Mouse (Mus musculus) thymus, adult 2 months (tissue): Measurements from ENCODE around the gene Cavin1.

ENCODE experiments used
- CTCF ChIP-seq: fragments of 200-500 bp; IDR thresholded peaks from 2 replicates; pipeline ENCODE4 v1.5.1; 2012; ENCODE audit warnings: mild to moderate bottlenecking, control low read depth, low read length, moderate library complexity, borderline replicate concordance; ENCODE audit not compliant: control insufficient read depth, poor library complexity, insufficient read depth; ENCODE audit errors: extremely low read depth
- POLR2A ChIP-seq: fragments of 200-500 bp; IDR thresholded peaks from 2 replicates; pipeline ENCODE4 v1.6.1; 2012; ENCODE audit warnings: mild to moderate bottlenecking, low read length, control low read depth, moderate library complexity; ENCODE audit not compliant: control insufficient read depth, poor library complexity, insufficient read depth; ENCODE audit errors: extremely low read depth

- TF ChIP-seq CTCF, result no peak
- TF ChIP-seq POLR2A, result no peak
Observed at GRCm38 (mm10) chr11:100982087-100982486, 11.4 kb upstream of the Cavin1 start.
